Mouse (Mus musculus): ENCODE results near the gene Brsk2. TPM values are rescaled to one million over a fixed set of nuclear protein-coding genes. Genes with fewer than 3 reads are reported as not detected.

Gene Brsk2
- polyA plus RNA-seq, 1 experiment from 2014 or later = 0.40 TPM

DNA sequence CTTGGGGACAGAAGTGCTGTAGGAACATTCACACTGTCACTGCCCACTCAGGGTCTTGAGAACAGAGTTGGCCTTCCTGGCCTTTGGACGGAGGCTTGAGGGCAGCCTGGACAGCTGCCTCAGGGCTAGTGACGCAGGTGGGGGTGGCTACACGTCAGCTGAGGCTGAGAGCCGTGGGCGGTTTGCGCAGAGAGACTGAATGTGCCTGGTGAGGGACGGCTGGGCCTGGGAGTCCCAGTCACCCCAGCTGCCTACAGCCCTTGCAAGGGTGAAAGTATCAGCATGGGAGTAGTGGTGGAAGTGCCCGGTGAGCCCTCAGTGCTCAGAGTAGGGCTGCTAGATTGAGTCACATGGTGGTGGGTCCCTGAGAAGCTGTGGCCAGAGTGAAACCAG, 6.6 kb downstream of the Brsk2 start:
- WGBS = 70% methylated on average over 8 of the region's 8 CpGs
- peaks cover 65% of the 10 kb centered on the region for H3K27me3 ChIP-seq (replicated peaks)
- no peak for ATAC-seq (ENCODE audit: insufficient number of reproducible peaks, low FRiP score)
- H3K4me1 ChIP-seq (replicated peaks) = no peaks in the 10 kb centered on the region
- no peak overlapping the region for H3K4me2 ChIP-seq
- H3K4me3 ChIP-seq = no peak overlapping the region
- H3K9me3 ChIP-seq (replicated peaks) = peaks cover 5% of the 10 kb centered on the region
- H3K9ac ChIP-seq = no peak overlapping the region
- no peaks in the 10 kb centered on the region for H3K36me3 ChIP-seq
- H3K27ac ChIP-seq (ENCODE audit: poor library complexity, severe bottlenecking) = no peak overlapping the region

DNA sequence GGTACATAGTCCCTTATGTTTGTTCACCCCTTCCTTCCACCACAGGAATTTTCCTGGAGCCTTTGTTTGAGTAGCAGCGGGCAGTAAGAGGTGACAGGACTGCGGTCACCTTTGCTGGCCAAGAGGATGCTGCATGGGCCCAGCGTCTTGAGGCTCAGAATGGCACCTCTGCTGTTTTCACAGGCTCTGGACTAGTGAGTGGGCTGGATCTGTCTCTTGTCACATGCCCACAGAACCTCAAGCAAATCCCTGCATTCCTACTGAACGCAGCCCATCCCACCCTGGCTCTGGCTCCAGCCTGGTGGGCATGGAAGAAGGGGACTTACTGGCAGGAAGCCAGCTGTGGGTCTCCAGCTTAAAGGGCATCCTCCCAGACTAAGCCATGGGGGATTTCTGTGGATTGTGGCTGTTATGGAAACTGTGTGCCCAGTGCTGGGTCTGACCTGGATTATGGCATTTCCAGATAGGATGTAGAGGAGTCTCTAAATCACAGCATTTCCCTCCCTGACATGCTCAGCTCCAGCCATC, 8.0 kb downstream of the Brsk2 start:
- H3K27ac ChIP-seq (ENCODE audit: poor library complexity, severe bottlenecking) = no peak overlapping the region
- ATAC-seq (ENCODE audit: insufficient number of reproducible peaks, low FRiP score) = no peak
- H3K9ac ChIP-seq = no peak overlapping the region
- H3K4me3 ChIP-seq = no peak overlapping the region
- H3K36me3 ChIP-seq = no peaks in the 10 kb centered on the region
- 70% methylated on average over 4 of the region's 4 CpGs for WGBS
- no peaks in the 10 kb centered on the region for H3K9me3 ChIP-seq (replicated peaks)
- peaks cover 58% of the 10 kb centered on the region for H3K27me3 ChIP-seq (replicated peaks)
- no peaks in the 10 kb centered on the region for H3K4me1 ChIP-seq (replicated peaks)
- no peak overlapping the region for H3K4me2 ChIP-seq

DNA sequence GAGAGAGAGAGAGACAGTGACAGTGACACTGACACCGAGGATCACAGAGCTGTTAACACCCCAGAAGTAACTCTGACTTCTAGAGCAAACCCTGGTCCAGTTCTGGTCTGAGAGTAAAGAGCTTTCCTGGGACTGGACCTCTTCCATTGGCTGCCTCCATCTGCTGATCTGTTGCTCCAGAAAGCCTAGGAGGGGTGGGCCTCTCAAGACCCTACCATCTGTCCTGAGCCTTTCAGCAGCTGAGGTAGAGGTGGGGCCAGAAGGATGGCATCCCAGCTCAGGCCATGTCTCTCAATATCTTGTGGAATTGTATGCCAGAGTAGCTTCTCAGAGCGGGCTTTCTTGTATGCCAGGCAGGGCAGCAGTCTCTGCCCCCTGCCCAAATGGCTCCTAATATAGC, 8.7 kb downstream of the Brsk2 start:
- H3K9ac ChIP-seq = no peak overlapping the region
- no peaks in the 10 kb centered on the region for H3K9me3 ChIP-seq (replicated peaks)
- H3K36me3 ChIP-seq = no peaks in the 10 kb centered on the region
- peaks cover 56% of the 10 kb centered on the region for H3K27me3 ChIP-seq (replicated peaks)
- ATAC-seq (ENCODE audit: insufficient number of reproducible peaks, low FRiP score) = no peak
- no peak overlapping the region for H3K27ac ChIP-seq (ENCODE audit: poor library complexity, severe bottlenecking)
- WGBS = 68% methylated on average over 2 of the region's 2 CpGs
- no peaks in the 10 kb centered on the region for H3K4me1 ChIP-seq (replicated peaks)
- no peak overlapping the region for H3K4me3 ChIP-seq
- H3K4me2 ChIP-seq = no peak overlapping the region

DNA sequence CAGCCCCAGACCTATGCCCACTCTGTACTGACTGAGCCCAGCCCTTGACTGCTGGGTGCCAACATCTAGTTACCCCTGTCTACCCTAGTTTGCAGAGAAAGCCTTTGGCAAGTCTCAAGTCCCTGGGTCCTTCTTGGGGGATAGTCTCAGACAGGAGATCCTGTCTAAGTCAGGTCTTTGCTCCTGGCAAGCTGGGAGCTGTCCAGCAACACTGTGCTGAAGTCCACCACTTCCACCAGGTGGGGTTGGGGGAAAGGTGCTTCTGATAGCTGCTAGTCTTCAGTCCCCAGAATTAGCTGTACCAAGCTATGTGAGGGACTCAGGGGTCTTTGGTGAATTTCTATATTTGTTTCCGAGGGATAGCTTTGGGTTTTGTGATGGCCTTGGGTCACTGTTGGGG, 9.6 kb downstream of the Brsk2 start:
- 63% methylated on average over 1 of the region's 1 CpGs for WGBS
- no peak overlapping the region for H3K4me2 ChIP-seq
- H3K36me3 ChIP-seq = no peaks in the 10 kb centered on the region
- H3K27ac ChIP-seq (ENCODE audit: poor library complexity, severe bottlenecking) = no peak overlapping the region
- H3K4me3 ChIP-seq = no peak overlapping the region
- H3K4me1 ChIP-seq (replicated peaks) = no peaks in the 10 kb centered on the region
- H3K27me3 ChIP-seq (replicated peaks) = peaks cover 49% of the 10 kb centered on the region
- no peaks in the 10 kb centered on the region for H3K9me3 ChIP-seq (replicated peaks)
- no peak overlapping the region for H3K9ac ChIP-seq
- ATAC-seq (ENCODE audit: insufficient number of reproducible peaks, low FRiP score) = no peak

DNA sequence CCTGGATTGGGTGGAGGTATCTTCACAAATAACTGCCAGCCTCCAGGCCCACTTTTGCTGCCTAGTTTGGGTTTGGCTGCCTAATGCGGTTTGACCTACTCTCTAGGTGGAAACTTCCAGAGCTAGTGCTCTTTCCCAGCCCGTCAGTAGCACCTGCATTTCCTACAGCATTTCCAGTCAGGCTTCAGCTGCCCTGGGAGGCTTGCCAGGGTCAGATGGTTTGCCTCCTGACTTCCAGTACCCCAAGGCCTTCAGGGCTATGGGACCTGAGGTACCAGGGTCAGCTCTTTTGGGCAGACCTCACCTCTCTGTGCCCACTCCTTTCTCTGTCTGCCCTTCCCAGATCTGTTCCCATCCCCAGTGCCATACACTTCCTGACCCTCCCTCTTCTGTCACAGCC, 11.4 kb downstream of the Brsk2 start:
- Histone ChIP-seq H3K4me2 (no peak overlapping the region), H3K4me1 (replicated peaks) (no peaks in the 10 kb centered on the region), H3K9ac (no peak overlapping the region), H3K27ac (ENCODE audit: poor library complexity, severe bottlenecking) (no peak overlapping the region), H3K36me3 (no peaks in the 10 kb centered on the region), H3K4me3 (no peak overlapping the region), H3K9me3 (replicated peaks) (no peaks in the 10 kb centered on the region), H3K27me3 (replicated peaks) (peaks cover 45% of the 10 kb centered on the region)
- WGBS = 72% methylated on average over 2 of the region's 2 CpGs
- ATAC-seq (ENCODE audit: insufficient number of reproducible peaks, low FRiP score) = no peak

DNA sequence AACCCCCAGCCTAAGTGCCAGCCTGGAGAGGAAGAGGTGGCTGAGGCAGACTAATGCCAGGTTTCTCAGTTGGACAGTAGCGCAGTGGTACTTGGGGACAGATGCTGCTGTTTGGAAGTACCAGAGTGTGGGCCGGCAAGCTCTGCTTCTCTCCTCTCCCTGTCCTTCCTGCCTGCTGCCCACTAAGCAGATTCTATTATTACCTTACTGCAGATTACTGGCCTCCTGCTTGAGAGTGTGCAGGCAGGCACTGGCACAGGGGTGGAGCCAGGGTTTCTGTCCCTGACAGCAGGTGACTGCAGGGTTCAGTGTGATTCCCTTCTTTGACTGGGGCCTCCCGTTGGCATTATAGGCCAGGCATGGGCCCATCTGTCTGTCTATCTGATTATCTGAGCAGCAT, 11.9 kb downstream of the Brsk2 start:
- H3K4me1 ChIP-seq (replicated peaks) = no peaks in the 10 kb centered on the region
- peaks cover 41% of the 10 kb centered on the region for H3K27me3 ChIP-seq (replicated peaks)
- no peak for ATAC-seq (ENCODE audit: insufficient number of reproducible peaks, low FRiP score)
- 74% methylated on average over 3 of the region's 3 CpGs for WGBS
- no peaks in the 10 kb centered on the region for H3K9me3 ChIP-seq (replicated peaks)
- H3K27ac ChIP-seq (ENCODE audit: poor library complexity, severe bottlenecking) = no peak overlapping the region
- H3K4me3 ChIP-seq = no peak overlapping the region
- H3K9ac ChIP-seq = no peak overlapping the region
- no peaks in the 10 kb centered on the region for H3K36me3 ChIP-seq
- no peak overlapping the region for H3K4me2 ChIP-seq

DNA sequence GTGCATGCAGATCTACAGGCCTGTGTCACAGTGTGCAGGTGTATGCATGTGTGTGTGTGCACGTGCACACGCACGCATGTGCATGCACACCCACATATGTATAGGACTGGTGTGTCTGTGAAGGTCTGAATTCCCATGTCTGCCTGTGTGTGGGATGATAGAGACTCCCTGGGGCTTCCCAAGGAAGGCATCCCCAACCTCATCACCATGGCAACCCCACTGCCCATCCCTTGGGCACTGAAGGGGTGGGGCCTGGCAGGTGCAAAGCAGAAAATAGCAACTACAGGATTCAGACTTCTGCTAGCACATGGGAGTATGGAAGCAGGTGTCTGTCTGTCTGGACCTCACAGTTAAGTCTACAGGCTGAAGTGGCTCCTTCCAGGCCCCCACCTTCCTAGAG, 13.0 kb downstream of the Brsk2 start:
- Histone ChIP-seq H3K9me3 (replicated peaks) (no peaks in the 10 kb centered on the region), H3K4me2 (no peak overlapping the region), H3K4me3 (no peak overlapping the region), H3K9ac (no peak overlapping the region), H3K27me3 (replicated peaks) (peaks cover 40% of the 10 kb centered on the region), H3K36me3 (no peaks in the 10 kb centered on the region), H3K4me1 (replicated peaks) (no peaks in the 10 kb centered on the region), H3K27ac (ENCODE audit: poor library complexity, severe bottlenecking) (no peak overlapping the region)
- WGBS = 88% methylated on average over 3 of the region's 3 CpGs
- no peak for ATAC-seq (ENCODE audit: insufficient number of reproducible peaks, low FRiP score)

DNA sequence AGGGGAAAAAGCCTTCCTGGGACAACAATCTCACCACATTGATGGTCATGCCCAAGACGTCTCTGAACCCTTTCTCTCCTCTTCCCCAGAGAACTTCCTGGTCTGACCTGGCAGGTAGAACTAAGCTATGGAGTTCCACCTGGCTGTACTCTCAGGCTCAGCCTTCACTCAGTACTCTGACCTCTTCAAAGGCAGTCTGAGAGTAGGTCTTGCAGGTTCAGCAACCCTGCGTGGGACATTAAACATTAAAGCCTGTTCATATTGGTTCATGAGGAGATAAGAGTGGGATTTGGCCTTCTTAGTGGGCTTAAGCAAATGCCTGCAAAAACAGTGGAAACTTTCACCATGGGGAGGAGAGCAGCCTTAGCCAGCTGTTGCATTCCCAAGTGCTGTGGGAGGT, 16.7 kb downstream of the Brsk2 start:
- Histone ChIP-seq H3K4me2 (no peak overlapping the region), H3K27ac (ENCODE audit: poor library complexity, severe bottlenecking) (no peak overlapping the region), H3K27me3 (replicated peaks) (peaks cover 48% of the 10 kb centered on the region), H3K4me3 (no peak overlapping the region), H3K9ac (no peak overlapping the region), H3K9me3 (replicated peaks) (no peaks in the 10 kb centered on the region), H3K36me3 (no peaks in the 10 kb centered on the region), H3K4me1 (replicated peaks) (no peaks in the 10 kb centered on the region)
- no peak for ATAC-seq (ENCODE audit: insufficient number of reproducible peaks, low FRiP score)
- WGBS = 63% methylated on average over 2 of the region's 2 CpGs

DNA sequence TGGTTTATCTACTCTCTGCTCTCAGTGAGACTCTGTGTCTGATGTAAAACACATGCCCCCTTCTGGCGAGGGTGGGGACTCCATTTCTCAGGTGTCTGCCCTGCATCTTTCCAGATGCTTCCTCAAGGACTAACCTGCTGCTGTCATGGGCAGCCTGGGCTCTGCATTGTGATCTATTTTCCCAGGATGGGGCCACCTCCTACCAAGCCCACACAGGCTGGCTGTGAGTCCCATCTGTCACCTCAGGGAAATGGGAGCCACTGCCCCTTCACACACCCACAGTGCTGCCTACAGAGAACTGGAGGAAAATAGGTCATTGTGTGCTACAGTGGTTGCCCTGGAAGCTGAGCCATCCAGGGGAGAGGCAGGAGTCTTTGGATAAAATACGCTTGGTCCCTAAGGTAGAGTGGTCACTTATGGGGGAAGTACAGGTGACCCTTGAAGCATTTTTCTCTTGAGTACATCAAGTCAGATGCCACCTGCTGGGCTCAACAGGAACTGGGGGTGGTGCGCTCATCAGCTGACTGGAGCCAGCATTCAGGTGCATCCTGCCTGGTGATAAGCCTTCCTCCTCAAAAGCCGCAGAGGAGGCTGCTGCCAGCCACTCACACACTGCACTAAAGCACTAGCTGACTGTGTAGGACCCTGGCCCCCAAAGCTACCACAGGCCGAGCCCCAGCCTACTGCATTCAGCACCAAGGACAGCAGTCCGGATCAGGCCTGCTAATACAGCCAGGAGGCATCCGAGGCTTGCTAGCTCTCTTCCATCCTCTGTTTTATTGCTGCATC, 23.5 kb downstream of the Brsk2 start:
- no peak overlapping the region for H3K4me2 ChIP-seq
- ATAC-seq (ENCODE audit: insufficient number of reproducible peaks, low FRiP score) = no peak
- H3K27me3 ChIP-seq (replicated peaks) = peaks cover 16% of the 10 kb centered on the region

DNA sequence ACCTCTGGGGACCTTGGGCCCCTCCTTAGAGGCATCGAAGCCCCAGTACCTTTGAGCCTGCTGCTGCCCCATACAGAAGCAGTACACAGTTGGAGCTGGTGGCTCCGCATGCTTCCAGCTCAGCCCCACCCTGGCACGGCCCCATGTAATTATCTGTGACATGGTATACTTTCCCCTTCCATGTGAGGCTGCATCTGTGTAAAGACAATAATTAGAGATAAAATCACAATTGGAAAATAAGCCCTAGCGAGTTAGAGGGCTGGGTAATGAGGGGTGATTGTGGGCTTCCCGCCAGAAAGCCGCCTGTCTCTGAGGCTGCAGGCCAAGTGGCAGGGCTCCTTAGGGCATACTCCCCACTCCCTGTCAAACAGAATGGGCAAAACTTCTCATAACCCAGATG, 28.5 kb downstream of the Brsk2 start:
- H3K4me3 ChIP-seq = no peak overlapping the region
- ATAC-seq (ENCODE audit: insufficient number of reproducible peaks, low FRiP score) = no peak
- no peaks in the 10 kb centered on the region for H3K36me3 ChIP-seq
- H3K4me2 ChIP-seq = no peak overlapping the region
- no peaks in the 10 kb centered on the region for H3K4me1 ChIP-seq (replicated peaks)
- H3K27me3 ChIP-seq (replicated peaks) = no peaks in the 10 kb centered on the region; the same call in 1 of the 2 replicates
- H3K27ac ChIP-seq (ENCODE audit: poor library complexity, severe bottlenecking) = no peak overlapping the region
- WGBS = 78% methylated on average over 6 of the region's 6 CpGs
- no peak overlapping the region for H3K9ac ChIP-seq
- H3K9me3 ChIP-seq (replicated peaks) = no peaks in the 10 kb centered on the region

More for the DNA sequence above, 23.5 kb downstream of the Brsk2 start:
- no peaks in the 10 kb centered on the region for H3K36me3 ChIP-seq
- WGBS = 19% methylated on average over 7 of the region's 7 CpGs
- H3K9me3 ChIP-seq (replicated peaks) = no peaks in the 10 kb centered on the region
- H3K27ac ChIP-seq (ENCODE audit: poor library complexity, severe bottlenecking) = no peak overlapping the region
- H3K4me1 ChIP-seq (replicated peaks) = no peaks in the 10 kb centered on the region
- H3K9ac ChIP-seq = no peak overlapping the region
- no peak overlapping the region for H3K4me3 ChIP-seq

DNA sequence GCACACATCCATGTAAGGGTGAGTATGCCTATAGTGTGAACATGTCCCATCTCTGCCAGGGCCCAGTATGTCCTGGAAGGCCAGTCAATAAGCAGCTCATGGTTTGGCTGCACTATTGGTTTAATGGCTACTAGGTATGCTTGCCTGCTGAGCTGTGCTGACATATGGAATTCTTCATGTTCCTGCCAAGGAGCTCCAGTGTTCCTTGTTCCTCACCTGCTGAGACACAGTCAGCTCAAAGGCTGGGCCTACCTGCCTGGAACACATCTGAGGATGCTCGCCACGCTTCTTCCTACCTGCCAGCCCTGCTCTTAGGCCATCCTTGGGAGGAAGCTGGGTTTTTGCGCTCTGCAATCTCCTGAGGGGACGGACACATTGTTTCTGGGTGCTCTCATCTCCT, 29.7 kb downstream of the Brsk2 start:
- 84% methylated on average over 4 of the region's 4 CpGs for WGBS
- H3K36me3 ChIP-seq = no peaks in the 10 kb centered on the region
- no peak overlapping the region for H3K27ac ChIP-seq (ENCODE audit: poor library complexity, severe bottlenecking)
- ATAC-seq (ENCODE audit: insufficient number of reproducible peaks, low FRiP score) = no peak
- no peak overlapping the region for H3K4me2 ChIP-seq
- H3K4me3 ChIP-seq = no peak overlapping the region
- no peaks in the 10 kb centered on the region for H3K4me1 ChIP-seq (replicated peaks)
- no peaks in the 10 kb centered on the region; the same call in 1 of the 2 replicates for H3K27me3 ChIP-seq (replicated peaks)
- H3K9ac ChIP-seq = no peak overlapping the region
- H3K9me3 ChIP-seq (replicated peaks) = no peaks in the 10 kb centered on the region

DNA sequence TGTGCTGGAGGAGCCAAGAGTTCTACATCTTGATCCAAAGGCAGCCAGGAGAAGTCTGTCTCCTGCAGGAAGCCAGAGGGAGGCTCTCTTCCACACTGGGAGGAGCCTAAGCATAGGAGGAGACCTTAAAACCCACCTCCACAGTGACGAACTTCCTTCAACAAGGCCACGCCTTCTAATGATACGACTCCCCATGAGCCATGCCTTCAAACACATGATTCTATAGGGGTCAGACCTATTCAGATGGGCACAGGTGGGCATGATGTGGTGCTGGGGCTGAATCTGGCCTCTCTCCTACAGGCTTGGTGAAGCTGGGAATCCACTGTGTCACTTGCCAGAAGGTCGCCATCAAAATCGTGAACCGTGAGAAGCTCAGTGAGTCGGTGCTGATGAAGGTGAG, 31.7 kb downstream of the Brsk2 start:
- Histone ChIP-seq H3K27me3 (replicated peaks) (no peaks in the 10 kb centered on the region; the same call in 1 of the 2 replicates), H3K27ac (ENCODE audit: poor library complexity, severe bottlenecking) (no peak overlapping the region), H3K9me3 (replicated peaks) (no peaks in the 10 kb centered on the region), H3K36me3 (no peaks in the 10 kb centered on the region), H3K4me3 (no peak overlapping the region), H3K9ac (no peak overlapping the region), H3K4me2 (no peak overlapping the region), H3K4me1 (replicated peaks) (no peaks in the 10 kb centered on the region)
- WGBS = 79% methylated on average over 7 of the region's 7 CpGs
- no peak for ATAC-seq (ENCODE audit: insufficient number of reproducible peaks, low FRiP score)
